Mouse (Mus musculus) liver, embryonic 11.5 days (tissue): ENCODE results near the gene Adipor2. TPM values are rescaled to one million over a fixed set of nuclear protein-coding genes. Genes with fewer than 3 reads are reported as not detected.

Experiments used
- ATAC-seq: fragments of 200-750 bp; cut with Nextera tagmentation; replicated peaks from 2 replicates; pipeline ENCODE4 v1.8.0; 2017; ENCODE audit warnings: moderate number of reproducible peaks, mild to moderate bottlenecking, moderate TSS enrichment, moderate library complexity; ENCODE audit not compliant: low FRiP score
- DNase-seq: peaks from one replicate; pipeline ENCODE4 v3.0.0-alpha.2; 2017; ENCODE audit warnings: low spot score
- H3K27ac ChIP-seq: fragments of 300-500 bp; sonication (generic); 2 replicates; pipeline ENCODE4 v1.5.1; 2014; ENCODE audit warnings: mild to moderate bottlenecking, low read depth, low read length, control low read depth
- H3K27me3 ChIP-seq: fragments of 300-500 bp; sonication (generic); replicated peaks from 2 replicates; pipeline ENCODE4 v1.6.1; 2014; ENCODE audit warnings: low read length, mixed read lengths; ENCODE audit not compliant: control insufficient read depth, insufficient read depth
- H3K36me3 ChIP-seq: fragments of 300-500 bp; sonication (generic); 2 replicates; pipeline ENCODE4 v1.6.1; 2014; ENCODE audit warnings: mild to moderate bottlenecking, low read length, moderate library complexity, mixed read lengths; ENCODE audit not compliant: control insufficient read depth, insufficient read depth
- H3K4me1 ChIP-seq: fragments of 300-500 bp; sonication (generic); replicated peaks from 2 replicates; pipeline ENCODE4 v1.6.1; 2014; ENCODE audit warnings: low read length, mixed read lengths; ENCODE audit not compliant: control insufficient read depth, insufficient read depth
- H3K4me2 ChIP-seq: fragments of 300-500 bp; sonication (generic); 2 replicates; pipeline ENCODE4 v1.6.1; 2014; ENCODE audit warnings: mild to moderate bottlenecking, control low read depth, moderate library complexity
- H3K4me3 ChIP-seq: fragments of 300-500 bp; sonication (generic); 2 replicates; pipeline ENCODE4 v1.5.1; 2014; ENCODE audit warnings: low read depth, low read length, control low read depth
- H3K9ac ChIP-seq: fragments of 300-500 bp; sonication (generic); 2 replicates; pipeline ENCODE4 v1.6.1; 2014; ENCODE audit warnings: low read depth, low read length, control low read depth
- H3K9me3 ChIP-seq: fragments of 300-500 bp; sonication (generic); 2 replicates; pipeline ENCODE4 v1.6.1; 2016; ENCODE audit warnings: low read length, inconsistent platforms, mixed read lengths; ENCODE audit not compliant: control insufficient read depth
- WGBS: fragments of 180-500 bp; shearing (Covaris S2); extraction: QIAGEN DNeasy Blood & Tissue Kit; methylation state at CpG from one replicate; pipeline ENCODE4 v1.1.7; 2014; 5-methylcytosine and 5-hydroxymethylcytosine counted together
- polyA plus RNA-seq: library from polyadenylated mRNA; unstranded; fragments of >200 nt; fragmentation: Nextera tagmentation; extraction: Ambion mirVana; gene quantifications from 2 replicates; pipeline ENCODE4 v1.2.1, GENCODE M21; 2014

Adipor2 gene
- polyA plus RNA-seq, 1 experiment from 2014 or later = 15.8 TPM

- ATAC-seq (no peak), DNase-seq (no peak)
- no peak overlapping the region for H3K27ac ChIP-seq
- H3K9ac ChIP-seq = no peak overlapping the region
- no peaks in the 10 kb centered on the region for H3K36me3 ChIP-seq
- H3K9me3 ChIP-seq = no peaks in the 10 kb centered on the region
- WGBS = 7% methylated on average over 11 of the region's 11 CpGs
- no peak overlapping the region for H3K4me3 ChIP-seq
- peaks cover 73% of the 10 kb centered on the region for H3K27me3 ChIP-seq
- no peak overlapping the region for H3K4me2 ChIP-seq
- no peaks in the 10 kb centered on the region for H3K4me1 ChIP-seq
These were observed 88.9 kb downstream of the Adipor2 start for GRCm38 (mm10) chr6:119328521-119329115.

- 20% methylated on average over 7 of the region's 7 CpGs for WGBS
- Histone ChIP-seq H3K27ac (no peak overlapping the region), H3K4me1 (no peaks in the 10 kb centered on the region), H3K36me3 (no peaks in the 10 kb centered on the region), H3K4me3 (no peak overlapping the region), H3K27me3 (peaks cover 63% of the 10 kb centered on the region), H3K9ac (no peak overlapping the region), H3K9me3 (no peaks in the 10 kb centered on the region), H3K4me2 (no peak overlapping the region)
- DNase-seq (no peak), ATAC-seq (no peak)
These were observed 91.0 kb downstream of the Adipor2 start for GRCm38 (mm10) chr6:119326541-119326940.

- DNase-seq (no peak), ATAC-seq (no peak)
- Histone ChIP-seq H3K36me3 (no peaks in the 10 kb centered on the region), H3K4me1 (no peaks in the 10 kb centered on the region), H3K9ac (no peak overlapping the region), H3K4me2 (no peak overlapping the region), H3K27ac (no peak overlapping the region), H3K9me3 (no peaks in the 10 kb centered on the region), H3K4me3 (no peak overlapping the region), H3K27me3 (peaks cover 57% of the 10 kb centered on the region)
- 64% methylated on average over 6 of the region's 6 CpGs for WGBS
These were observed 91.5 kb downstream of the Adipor2 start for GRCm38 (mm10) chr6:119325978-119326377.

- Histone ChIP-seq H3K36me3 (no peaks in the 10 kb centered on the region), H3K4me1 (no peaks in the 10 kb centered on the region), H3K4me3 (no peak overlapping the region), H3K27me3 (peaks cover 45% of the 10 kb centered on the region), H3K9me3 (no peaks in the 10 kb centered on the region), H3K4me2 (no peak overlapping the region), H3K9ac (no peak overlapping the region), H3K27ac (no peak overlapping the region)
- 52% methylated on average over 10 of the region's 10 CpGs for WGBS
- no peak for ATAC-seq
- DNase-seq = no peak
These were observed 92.7 kb downstream of the Adipor2 start for GRCm38 (mm10) chr6:119324776-119325175.

GRCm38 (mm10) chr6:119321752-119322151 is 95.8 kb downstream of the Adipor2 start:
- Histone ChIP-seq H3K4me2 (no peak overlapping the region), H3K9me3 (no peaks in the 10 kb centered on the region), H3K9ac (no peak overlapping the region), H3K4me1 (no peaks in the 10 kb centered on the region), H3K36me3 (no peaks in the 10 kb centered on the region), H3K4me3 (no peak overlapping the region), H3K27ac (no peak overlapping the region), H3K27me3 (peaks cover 17% of the 10 kb centered on the region)
- no peak for DNase-seq
- ATAC-seq = no peak
- 72% methylated on average over 7 of the region's 7 CpGs for WGBS

GRCm38 (mm10) chr6:119320481-119320880 is 97.0 kb downstream of the Adipor2 start:
- Histone ChIP-seq H3K9me3 (no peaks in the 10 kb centered on the region), H3K27me3 (peaks cover 12% of the 10 kb centered on the region), H3K9ac (no peak overlapping the region), H3K4me2 (no peak overlapping the region), H3K27ac (no peak overlapping the region), H3K36me3 (no peaks in the 10 kb centered on the region), H3K4me3 (no peak overlapping the region), H3K4me1 (no peaks in the 10 kb centered on the region)
- ATAC-seq = no peak
- no peak for DNase-seq
- 38% methylated on average over 16 of the region's 16 CpGs for WGBS

GRCm38 (mm10) chr6:119319358-119319757 is 98.1 kb downstream of the Adipor2 start:
- DNase-seq (no peak), ATAC-seq (no peak)
- no peak overlapping the region for H3K9ac ChIP-seq
- H3K9me3 ChIP-seq = no peaks in the 10 kb centered on the region
- peaks cover 5% of the 10 kb centered on the region for H3K27me3 ChIP-seq
- no peaks in the 10 kb centered on the region for H3K36me3 ChIP-seq
- no peak overlapping the region for H3K27ac ChIP-seq
- H3K4me2 ChIP-seq = no peak overlapping the region
- H3K4me1 ChIP-seq = no peaks in the 10 kb centered on the region
- no peak overlapping the region for H3K4me3 ChIP-seq
- WGBS = 71% methylated on average over 2 of the region's 2 CpGs

GRCm38 (mm10) chr6:119318732-119319131 is 98.8 kb downstream of the Adipor2 start:
- no peak for DNase-seq
- H3K36me3 ChIP-seq = no peaks in the 10 kb centered on the region
- no peaks in the 10 kb centered on the region for H3K9me3 ChIP-seq
- H3K4me1 ChIP-seq = no peaks in the 10 kb centered on the region
- WGBS = 82% methylated on average over 9 of the region's 9 CpGs
- H3K4me3 ChIP-seq = no peak overlapping the region
- no peak overlapping the region for H3K9ac ChIP-seq
- ATAC-seq = no peak
- peaks cover 5% of the 10 kb centered on the region; the same call in 1 of the 2 replicates for H3K27me3 ChIP-seq
- H3K4me2 ChIP-seq = no peak overlapping the region
- no peak overlapping the region for H3K27ac ChIP-seq

GRCm38 (mm10) chr6:119314751-119315476 is 102.6 kb downstream of the Adipor2 start:
- 32% methylated on average over 7 of the region's 7 CpGs for WGBS
- ATAC-seq = no peak
- no peaks in the 10 kb centered on the region for H3K36me3 ChIP-seq

More at GRCm38 (mm10) chr6:119314751-119315476, 102.6 kb downstream of the Adipor2 start:
- no peak overlapping the region for H3K27ac ChIP-seq
- no peak overlapping the region for H3K4me3 ChIP-seq
- no peak overlapping the region for H3K4me2 ChIP-seq
- no peak for DNase-seq
- no peaks in the 10 kb centered on the region for H3K4me1 ChIP-seq
- H3K27me3 ChIP-seq = no peaks in the 10 kb centered on the region; the same call in 1 of the 2 replicates
- H3K9ac ChIP-seq = no peak overlapping the region
- no peaks in the 10 kb centered on the region for H3K9me3 ChIP-seq
